Mouse (Mus musculus) urinary bladder, adult 18-20 months (tissue): ENCODE measurements at regions not wholly inside any gene's neighbourhood (a gene's known extent, or its start where the extent isn't known, plus 50 kb on each side); places are given as distances from the start of the nearest gene placed in this dataset.
"Not testable (repeated sequence)": the region's sequence is repeated elsewhere in the genome, so short reads cannot be mapped to it uniquely, and the experiment has no call there.

Experiments
- DNase-seq, 2 experiments: peaks; one replicate each; pipeline ENCODE4 v3.0.0; 2022; ENCODE audit warnings: low spot score in 2 of 2, mixed read lengths in 2 of 2

DNA sequence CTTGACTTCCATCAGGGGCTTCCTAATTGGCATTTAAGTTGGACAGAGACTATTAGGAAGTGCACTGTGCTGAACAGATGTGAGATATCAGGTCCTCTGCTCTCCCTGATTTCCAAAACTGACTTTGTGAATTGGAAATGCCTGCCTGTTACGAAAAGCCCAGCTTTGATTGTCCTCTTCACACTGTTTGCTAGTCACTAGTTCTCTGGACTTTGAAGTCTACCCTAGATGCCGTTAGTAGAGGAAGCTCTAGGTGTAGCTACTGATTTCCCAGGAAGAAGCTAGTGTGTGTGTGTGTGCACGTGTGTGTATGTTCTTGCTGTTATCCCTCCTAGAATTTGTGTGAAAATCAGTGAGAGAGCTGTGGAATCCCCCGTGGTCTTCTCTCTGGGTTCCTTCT is 87.7 kb upstream of the Atp1b1 start:
- no peak for DNase-seq

DNA sequence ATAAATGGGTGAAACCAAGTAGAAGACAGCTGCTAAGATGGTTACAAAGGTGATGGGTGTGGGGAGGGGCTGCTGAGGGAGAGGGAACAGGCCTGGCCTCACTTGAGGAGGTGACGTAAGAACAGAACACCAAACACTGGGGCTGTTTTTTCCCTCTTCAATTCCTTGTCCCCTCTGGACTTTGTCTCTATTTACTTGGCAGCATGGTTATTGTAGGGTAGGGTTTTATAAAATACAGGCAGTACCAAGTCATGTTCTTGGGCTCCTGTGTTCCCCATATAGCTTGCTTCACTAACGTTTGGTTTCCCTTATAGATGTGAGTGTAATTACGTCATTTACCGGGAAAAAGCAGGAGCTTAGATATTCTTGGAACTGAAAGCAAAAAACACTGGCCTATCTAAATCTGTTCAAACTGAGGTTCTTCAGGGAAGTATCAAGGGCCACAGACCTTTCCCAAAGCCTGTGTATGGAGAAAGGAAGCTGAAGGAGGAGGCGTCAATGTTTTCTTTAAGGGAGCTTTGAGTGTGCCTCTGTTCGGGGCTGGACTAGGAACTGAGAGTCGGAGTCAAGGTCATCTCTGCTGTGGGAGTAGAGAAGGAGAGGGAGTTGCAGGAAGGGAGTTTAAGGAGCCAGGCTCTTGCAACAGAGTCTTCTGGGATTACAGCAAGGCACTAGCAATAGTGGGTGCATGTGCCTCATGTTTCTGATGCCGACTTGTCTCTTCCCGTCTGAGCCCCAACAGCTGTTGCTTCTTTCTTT is 85.1 kb upstream of the Atp1b1 start:
- no peak for DNase-seq

DNA sequence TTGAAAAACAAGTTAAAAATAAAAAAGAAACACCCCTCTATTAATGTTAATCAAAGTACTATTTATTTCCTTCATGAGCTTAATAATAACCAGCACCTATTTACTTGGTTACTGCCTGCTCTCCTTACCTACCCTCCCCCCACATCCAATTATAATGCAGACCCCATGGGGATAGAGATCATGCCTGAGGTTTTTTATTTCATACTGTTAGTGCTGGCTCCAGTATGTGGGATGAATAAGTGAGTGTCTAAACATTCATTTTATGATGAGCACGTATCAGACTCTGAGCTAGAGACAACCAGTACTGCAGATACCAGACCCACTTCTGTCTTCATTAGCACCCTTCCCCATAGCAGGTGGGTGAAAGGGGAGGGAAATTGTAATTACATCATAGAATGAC is 83.6 kb upstream of the Atp1b1 start:
- no peak for DNase-seq

DNA sequence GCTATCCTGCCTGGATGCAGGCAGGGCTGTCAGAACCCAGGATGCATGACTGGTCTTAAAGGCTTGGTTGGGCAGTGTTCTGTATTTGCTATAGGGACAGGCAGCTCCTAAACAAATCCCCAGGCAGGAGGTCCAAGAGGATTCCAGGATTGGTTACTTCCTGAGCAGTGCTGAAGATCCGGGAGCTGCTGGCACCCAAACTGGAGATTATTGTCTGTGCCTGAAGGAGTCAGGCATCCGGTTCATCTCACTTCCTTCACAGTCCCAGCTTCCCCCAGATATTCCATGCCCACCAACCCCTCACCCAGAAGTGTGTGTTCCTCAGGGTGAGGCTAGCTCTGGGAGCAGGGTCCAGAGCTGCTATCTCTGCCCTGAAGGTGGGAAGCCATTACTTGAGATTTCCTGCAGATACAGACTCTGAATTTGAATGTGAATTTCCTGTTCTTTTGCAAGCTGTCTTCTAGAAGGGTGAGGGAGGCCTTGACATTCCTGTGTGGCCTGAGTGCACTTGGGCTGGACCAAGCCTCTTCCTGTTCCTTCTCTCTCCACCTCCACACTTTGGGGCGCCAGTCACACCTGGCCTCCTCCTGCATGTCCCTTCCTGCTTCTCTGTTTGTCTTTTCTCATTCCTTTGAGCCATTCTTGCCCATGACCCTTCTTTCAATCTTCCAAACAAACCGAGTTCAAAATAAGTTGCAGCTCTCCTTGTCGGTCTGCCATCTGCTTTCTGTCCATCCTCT is 80.3 kb upstream of the Atp1b1 start:
- no peak for DNase-seq

DNA sequence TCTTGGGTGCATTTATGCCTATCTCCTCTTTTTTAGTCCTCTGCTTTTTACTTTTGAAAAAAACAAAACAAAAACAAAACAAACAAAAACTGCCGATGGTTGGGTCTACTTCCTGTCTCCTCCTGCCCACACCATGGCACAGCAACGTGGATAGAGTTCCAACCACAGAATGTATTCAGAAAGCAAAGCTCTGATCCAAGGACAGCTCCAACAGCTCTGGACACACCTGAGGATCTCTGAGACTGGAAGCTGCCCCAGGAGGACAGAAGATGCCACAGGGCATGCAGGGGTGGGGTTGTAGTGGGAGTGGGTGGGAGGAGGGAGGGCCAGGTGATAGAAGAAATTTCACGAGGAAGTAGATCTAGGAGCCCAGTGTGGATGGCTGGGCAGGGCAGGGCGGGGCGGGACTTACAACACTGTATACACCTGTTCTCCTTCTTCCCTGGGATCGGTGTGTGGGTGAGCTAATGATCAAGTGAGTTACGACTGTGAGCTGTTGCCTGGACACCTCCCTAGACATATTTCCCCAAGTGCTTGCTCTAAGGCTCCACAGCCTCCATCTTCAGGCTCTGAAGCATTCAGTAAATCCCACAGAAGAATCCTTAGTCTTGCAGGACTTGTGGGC is 79.3 kb upstream of the Atp1b1 start:
- no peak for DNase-seq

DNA sequence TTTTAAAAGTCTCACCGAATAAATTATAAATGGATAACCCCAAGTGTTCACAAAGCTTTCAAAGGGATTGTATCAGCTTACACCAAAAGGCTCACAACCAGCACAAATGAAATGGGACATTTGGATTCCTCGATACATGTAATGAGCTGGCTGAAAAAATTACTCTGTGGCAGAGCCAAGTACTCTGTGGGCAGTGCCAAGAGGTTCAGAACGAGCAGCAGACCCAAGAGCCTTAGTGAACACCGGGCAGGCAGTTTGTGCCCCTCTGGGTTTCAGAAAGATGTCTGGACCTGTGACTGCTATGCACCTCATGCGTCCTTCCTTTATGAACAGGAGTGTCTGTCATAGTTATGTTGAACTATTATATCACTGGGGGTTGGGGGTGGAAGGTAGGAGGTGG is 74.0 kb upstream of the Atp1b1 start:
- DNase-seq = no peak

DNA sequence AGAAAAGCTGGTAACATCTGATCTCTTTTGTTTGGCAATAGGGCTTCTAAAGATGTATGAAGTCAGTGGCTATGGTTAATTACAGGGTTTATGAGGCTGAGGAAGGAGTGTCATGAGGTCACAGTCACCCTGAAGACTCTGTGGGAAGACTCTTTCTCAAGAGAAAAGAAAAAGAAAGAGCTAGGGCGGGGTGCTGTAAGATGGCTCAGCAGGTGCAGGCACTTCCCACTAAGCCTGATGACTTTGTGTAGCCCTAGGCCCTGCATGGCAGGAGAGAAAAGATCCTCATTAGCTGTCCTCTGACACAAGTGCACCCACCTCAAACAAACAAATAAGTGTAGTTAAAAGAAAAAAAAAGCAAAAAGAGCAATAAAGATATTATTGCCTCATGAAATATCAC is 73.6 kb upstream of the Atp1b1 start:
- DNase-seq = no peak

DNA sequence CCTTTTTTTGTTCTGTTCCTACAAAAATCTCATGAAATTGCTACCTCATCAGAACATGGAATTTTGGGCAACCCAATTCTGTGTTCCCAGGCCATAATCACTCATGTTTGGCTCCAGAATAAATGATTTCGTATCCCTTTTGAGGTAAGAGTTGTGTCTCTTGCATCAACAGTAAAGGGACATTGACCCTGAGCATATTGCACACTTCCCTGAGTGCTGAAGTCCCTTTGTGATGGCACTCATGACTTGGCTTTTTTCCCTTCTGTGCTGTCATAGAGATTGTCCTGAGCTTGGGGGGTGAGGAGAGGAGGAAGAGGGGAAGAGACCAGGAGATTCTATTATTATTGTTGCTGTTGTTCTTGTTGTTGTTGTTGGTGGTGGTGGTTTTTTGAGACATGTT is 68.6 kb upstream of the Atp1b1 start:
- DNase-seq = no peak

DNA sequence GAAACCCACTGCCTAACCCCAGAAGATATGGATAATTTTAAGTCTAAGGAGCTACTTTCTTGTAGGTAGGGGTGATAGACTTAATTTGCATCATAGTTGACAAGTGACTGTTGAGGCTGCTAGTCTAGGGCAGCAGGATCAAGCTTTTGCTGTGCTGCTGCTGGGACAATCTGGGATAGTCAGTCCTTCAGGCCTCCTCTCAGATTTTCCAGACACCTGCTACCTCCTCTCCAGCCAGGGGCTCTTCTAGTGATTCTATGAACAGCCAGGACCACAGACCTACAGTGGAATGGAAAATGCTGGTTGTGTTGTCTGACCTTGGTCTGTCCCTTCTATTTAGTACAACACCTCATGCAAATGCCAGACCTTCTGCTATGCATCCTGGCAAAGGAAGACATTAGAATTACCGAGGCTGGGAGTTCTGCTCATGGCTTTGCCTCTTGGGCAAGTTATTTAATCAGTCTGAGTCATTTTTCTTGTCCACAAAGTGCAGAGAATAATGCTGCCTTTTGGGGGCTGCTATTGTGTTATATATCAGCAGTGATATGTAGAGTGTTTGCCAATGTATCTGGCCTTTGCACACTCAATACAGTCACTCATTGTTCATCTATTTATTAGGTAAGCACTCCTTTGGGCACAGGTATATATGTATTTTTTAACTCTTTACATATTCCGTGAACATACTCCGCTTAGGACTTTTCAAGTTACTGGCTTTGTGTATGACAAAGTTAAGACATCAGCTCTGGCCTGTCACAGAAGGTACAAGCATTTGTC is 64.4 kb upstream of the Atp1b1 start:
- no peak for DNase-seq

DNA sequence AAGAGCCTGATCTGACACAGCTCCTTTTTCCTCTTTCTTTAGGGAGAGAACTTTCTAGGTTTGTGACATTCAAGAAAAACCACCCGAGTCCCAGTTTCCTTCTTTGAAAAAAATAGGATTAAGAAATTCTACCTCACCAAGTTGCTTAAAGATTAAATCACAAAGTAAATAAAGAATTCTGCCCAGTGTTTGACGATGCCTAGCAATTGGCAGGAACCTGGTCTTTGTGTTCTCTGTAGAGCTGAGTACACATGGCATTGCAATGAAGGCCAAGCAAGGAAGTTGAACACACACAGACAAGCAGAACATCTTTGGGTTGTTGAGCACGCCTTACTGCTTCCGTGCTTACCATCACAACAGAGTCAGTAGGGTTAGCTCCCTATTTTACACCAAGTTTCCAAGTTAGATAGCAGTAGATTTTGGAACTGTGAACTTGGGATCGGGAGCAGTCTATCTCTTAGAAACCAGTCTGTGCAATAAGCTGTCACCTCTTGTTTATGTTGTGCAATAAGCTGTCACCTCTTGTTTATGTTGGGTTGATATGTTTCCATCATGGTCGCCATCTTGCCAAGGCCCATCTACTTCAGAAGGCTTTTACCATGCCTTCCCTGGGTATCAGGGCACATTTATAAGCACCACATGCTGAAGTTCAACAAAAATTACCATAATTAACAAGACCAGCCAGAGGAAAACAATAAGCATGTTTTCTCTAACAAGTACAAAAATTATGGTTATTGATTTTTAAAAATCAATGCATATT is 63.4 kb upstream of the Atp1b1 start:
- no peak for DNase-seq

DNA sequence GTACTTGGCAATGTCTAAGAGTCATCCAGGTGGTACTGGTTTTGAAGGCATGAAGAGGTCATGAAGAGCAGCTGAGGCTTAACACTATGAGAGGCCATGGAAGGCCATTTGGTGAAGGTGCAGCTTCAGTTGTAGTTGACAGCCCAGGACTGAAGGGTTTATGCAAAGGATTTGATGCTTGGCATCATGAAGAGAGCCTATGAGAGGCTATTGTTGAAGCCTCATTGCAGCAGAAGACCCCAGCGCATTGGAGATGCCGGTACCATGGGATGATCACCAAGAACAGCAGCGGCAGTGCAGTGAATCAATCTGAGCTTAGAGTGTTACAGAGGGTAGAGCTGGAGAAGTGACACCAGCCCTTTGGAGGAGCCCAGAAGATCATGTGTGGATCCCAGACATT is 60.7 kb upstream of the Atp1b1 start:
- no peak for DNase-seq

DNA sequence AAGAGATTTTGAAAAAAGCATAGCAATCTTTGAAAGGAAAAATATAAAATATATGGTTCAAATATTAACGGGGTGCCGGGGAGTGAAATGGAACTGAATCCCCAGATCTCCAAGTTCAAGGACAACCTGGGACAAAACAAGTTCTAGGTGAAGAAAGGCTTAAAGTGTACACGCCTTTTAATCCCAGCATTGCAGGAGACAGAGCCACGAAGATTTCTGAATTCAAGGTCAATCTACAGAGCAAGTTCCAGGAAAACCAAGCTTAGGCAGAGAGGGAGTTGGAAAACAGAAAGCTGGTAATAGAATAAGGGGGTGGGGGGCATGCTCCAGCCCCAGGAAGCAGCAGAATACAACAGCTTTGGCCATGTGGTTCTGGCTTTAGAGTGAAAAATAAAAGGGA is 60.2 kb upstream of the Atp1b1 start:
- no peak for DNase-seq

DNA sequence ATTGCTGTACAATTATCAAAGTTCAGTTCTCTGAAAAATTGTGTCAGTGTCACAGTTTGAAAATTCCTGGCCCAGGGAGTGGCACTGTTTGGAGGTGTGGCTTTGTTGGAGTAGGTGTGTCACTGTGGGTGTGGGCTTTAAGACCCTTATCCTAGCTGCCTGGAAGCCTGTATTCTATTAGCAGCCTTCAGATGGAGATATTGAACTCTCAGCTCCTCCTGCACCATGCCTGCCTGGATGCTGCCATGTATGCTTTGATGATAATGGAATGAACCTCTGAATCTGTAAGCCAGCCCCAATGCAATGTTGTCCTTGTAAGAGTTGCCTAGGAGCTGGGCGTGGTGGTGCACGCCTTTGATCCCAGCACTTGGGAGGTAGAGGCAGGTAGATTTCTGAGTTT is 59.2 kb upstream of the Atp1b1 start:
- not testable (repeated sequence) for DNase-seq

DNA sequence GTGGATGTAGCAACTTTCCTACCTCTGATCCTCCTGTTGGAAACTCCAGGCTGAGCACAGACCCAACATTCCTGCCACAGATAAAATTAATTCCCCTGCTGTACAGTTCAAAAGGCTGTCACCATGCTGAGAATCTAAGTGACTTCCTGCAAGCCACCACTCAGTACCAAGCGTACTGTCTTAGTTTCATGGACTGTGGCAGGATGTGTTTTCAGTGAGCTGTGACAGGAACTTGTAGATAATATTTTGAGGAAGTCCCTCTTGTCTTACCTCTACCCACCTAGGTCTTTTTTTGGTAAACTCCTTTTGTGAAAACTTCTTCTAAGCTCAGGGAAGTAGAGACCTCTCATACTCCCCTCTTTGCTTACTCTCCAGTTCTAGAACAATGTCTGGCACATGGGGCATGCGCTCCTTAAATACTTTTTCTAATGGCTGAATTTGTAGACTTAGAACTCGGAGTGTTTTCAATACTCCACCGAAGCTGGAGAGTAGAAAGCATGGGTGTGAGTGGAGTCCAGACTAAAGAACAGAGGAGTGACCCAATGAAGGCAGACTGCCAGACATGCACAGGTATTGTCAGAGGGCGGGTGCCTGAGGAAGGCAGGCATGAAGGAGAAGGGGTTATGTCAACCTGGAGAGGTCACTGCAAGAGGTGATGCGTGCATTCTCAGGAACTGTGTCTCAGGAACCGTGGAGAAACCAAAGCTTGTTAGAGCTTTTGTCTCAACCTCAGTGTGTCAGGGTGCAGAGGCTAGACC is 53.7 kb upstream of the Atp1b1 start:
- DNase-seq = no peak

DNA sequence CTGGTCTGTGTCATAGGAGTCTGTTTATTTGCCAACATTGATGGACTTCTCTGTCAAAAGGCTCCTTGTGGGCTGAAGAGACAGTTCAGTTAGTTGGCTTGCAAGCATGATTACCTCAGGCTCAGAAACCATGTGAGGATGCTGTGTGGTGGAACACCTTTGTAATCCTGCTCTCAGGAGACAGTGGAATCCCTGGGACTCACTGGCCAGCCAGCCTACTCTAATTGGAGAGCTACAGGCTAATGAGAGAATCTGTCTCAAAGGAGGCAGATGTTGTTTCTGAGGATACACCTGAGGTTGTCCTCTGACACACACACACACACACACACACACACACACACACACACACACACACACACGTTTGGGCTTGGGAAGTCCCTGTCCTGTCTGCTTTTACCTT is 51.1 kb upstream of the Atp1b1 start:
- DNase-seq = no peak

DNA sequence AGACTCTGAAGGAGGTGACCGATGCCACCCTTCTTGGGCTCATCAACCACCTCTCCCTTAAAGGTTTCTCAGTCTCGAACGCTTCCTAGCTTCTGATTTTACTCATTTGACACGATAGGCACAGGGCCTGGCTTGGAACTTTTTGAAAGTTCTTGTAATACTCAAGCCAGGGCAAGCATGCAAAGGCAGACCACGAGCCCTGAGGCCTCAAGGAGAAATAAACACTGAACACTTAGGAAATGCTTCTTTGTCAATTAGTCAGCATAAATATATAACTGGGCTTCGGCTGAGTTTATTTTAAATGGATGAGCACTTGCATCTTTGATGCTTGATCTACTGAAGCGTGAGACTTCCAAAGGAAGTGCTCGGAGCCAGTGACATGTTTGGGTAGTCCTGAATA is 50.4 kb upstream of the Atp1b1 start:
- no peak for DNase-seq

DNA sequence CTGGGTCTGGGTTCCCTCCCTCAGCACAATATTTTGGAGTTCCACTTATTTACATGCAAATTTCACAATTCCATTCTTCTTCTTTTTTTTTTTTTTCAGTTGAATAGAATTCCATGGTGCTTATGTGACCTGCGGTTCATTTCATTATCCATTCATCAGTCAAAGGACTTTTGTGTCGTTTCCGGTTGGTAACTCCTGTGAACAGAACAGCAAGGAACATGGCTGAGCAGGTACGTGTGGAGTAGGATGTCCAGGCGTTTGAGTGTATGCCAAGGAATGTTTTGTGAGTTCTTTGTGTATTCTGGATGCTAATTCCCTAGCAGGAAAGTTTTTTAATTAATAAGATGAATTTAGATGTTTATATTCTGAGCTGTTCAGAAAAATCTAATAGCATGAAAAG is 50.0 kb upstream of the Atp1b1 start:
- DNase-seq = no peak
